Mouse (Mus musculus) left cerebral cortex, postnatal 14 days (tissue): ENCODE measurements around the gene Rtn1. TPM values are rescaled to one million over a fixed set of nuclear protein-coding genes. Genes with fewer than 3 reads are reported as not detected.

ENCODE experiments used
- DNase-seq, 2 experiments: peaks; one replicate each; pipeline ENCODE4 v3.0.0; 2021 to 2022; ENCODE audit warnings: low spot score in 2 of 2, mixed read lengths in 1 of 2
- intact Hi-C: fragments of 180-260 bp; cut with DNase I; formaldehyde crosslinking; loops from one replicate; pipeline ENCODE4 v1.15.1; 2025
- total RNA-seq, 2 experiments: library from RNA; stranded (reverse); gene quantifications; 2 replicates each; pipeline ENCODE4 v1.2.3; 2021

Rtn1 gene
- total RNA-seq, 2 experiments from 2014 or later = 1,580 to 1,638 TPM

- intact Hi-C loops = no loop called here
- DNase-seq = no peak
These were observed 230.5 kb downstream of the Rtn1 start for GRCm38 (mm10) chr12:72178322-72178721.

Other genes with a start within 250 kb of the Rtn1 start
- not detected for gene Ccdc175, start 224.0 kb downstream of the Rtn1 start, total RNA-seq
- 1 to 10 TPM; 1.0 to 1.4 TPM for gene Lrrc9, start 32.8 kb upstream of the Rtn1 start, total RNA-seq
- gene Pcnx4, start 127.3 kb upstream of the Rtn1 start, total RNA-seq = 10 to 100 TPM; 29.7 to 31.7 TPM
- gene Gm4756, start 240.6 kb upstream of the Rtn1 start, total RNA-seq = not detected